Mouse (Mus musculus) C2C12 (cell line): ENCODE results near the gene Smo. TPM values are rescaled to one million over a fixed set of nuclear protein-coding genes. Genes with fewer than 3 reads are reported as not detected.

ENCODE experiments used
- H3K27me3 ChIP-seq: one replicate; pipeline ENCODE4 v1.6.1; 2011; ENCODE audit not compliant: control insufficient read depth, insufficient read depth, insufficient read length
- H3K36me3 ChIP-seq: one replicate; pipeline ENCODE4 v1.6.1; 2011; ENCODE audit not compliant: control insufficient read depth, insufficient read depth
- H3K4me3 ChIP-seq: one replicate; pipeline ENCODE4 v1.5.1; 2011; ENCODE audit warnings: mild to moderate bottlenecking, control low read depth; ENCODE audit not compliant: poor library complexity, insufficient read depth, severe bottlenecking
- H3K79me2 ChIP-seq: one replicate; pipeline ENCODE4 v1.6.1; 2011; ENCODE audit not compliant: control insufficient read depth, insufficient read depth
- H3K79me3 ChIP-seq: one replicate; pipeline ENCODE4 v1.6.1; 2011; ENCODE audit warnings: low read depth, control low read depth
- H3ac ChIP-seq: one replicate; pipeline ENCODE3; 2011; ENCODE audit warnings: low read depth; ENCODE audit not compliant: control insufficient read depth, insufficient read length
- CEBPB ChIP-seq: IDR thresholded peaks from one replicate; pipeline ENCODE4 v1.6.1; 2011; ENCODE audit warnings: low read depth, mild to moderate bottlenecking, control low read depth, moderate library complexity
- CTCF ChIP-seq: IDR thresholded peaks from one replicate; pipeline ENCODE4 v1.5.1; 2011; ENCODE audit not compliant: control insufficient read depth, insufficient read depth, insufficient read length
- FOSL1 ChIP-seq: IDR thresholded peaks from one replicate; pipeline ENCODE4 v1.8.0; 2011; ENCODE audit warnings: mild to moderate bottlenecking, low read length; ENCODE audit not compliant: poor library complexity, insufficient read depth, severe bottlenecking
- MAX ChIP-seq: IDR thresholded peaks from one replicate; pipeline ENCODE4 v1.6.1; 2011; ENCODE audit warnings: mild to moderate bottlenecking, control low read depth
- MYOD1 ChIP-seq: IDR thresholded peaks from one replicate; pipeline ENCODE4 v1.6.1; 2011; ENCODE audit warnings: low read depth; ENCODE audit not compliant: control insufficient read depth, insufficient read length
- MYOG ChIP-seq: IDR thresholded peaks from one replicate; pipeline ENCODE4 v1.6.1; 2011; ENCODE audit not compliant: control insufficient read depth, insufficient read length; ENCODE audit errors: extremely low read depth
- USF1 ChIP-seq: IDR thresholded peaks from one replicate; pipeline ENCODE4 v1.6.1; 2011; ENCODE audit warnings: low read depth, mild to moderate bottlenecking, control low read depth, moderate library complexity
- polyA plus RNA-seq: library from polyadenylated mRNA; unstranded; fragments of >200 nt; fragmentation: generic; extraction: Trizol; gene quantifications from one replicate; pipeline ENCODE4 v1.2.1, GENCODE M21; 2012; ENCODE audit warnings: missing spikeins

Gene Smo
- polyA plus RNA-seq, 1 experiment = 86.2 TPM

- H3K36me3 ChIP-seq = no peaks in the 10 kb centered on the region
These were observed 58.2 kb downstream of the Smo start for GRCm38 (mm10) chr6:29793520-29793919.

GRCm38 (mm10) chr6:29794582-29794981, 59.3 kb downstream of the Smo start:
- TF ChIP-seq CEBPB (no peak), FOSL1 (no peak), CTCF (no peak), MYOG (no peak), USF1 (no peak), MAX (no peak), MYOD1 (no peak)
- Histone ChIP-seq H3K36me3 (no peaks in the 10 kb centered on the region), H3K27me3 (no peaks in the 10 kb centered on the region), H3ac (no peak overlapping the region), H3K4me3 (no peak overlapping the region), H3K79me2 (no peaks in the 10 kb centered on the region), H3K79me3 (no peaks in the 10 kb centered on the region)

More at GRCm38 (mm10) chr6:29793520-29793919, 58.2 kb downstream of the Smo start:
- TF ChIP-seq USF1 (no peak), MYOG (no peak), MAX (no peak), FOSL1 (no peak), CEBPB (no peak), MYOD1 (no peak), CTCF (no peak)
- Histone ChIP-seq H3K79me2 (no peaks in the 10 kb centered on the region), H3K79me3 (no peaks in the 10 kb centered on the region), H3ac (no peak overlapping the region), H3K4me3 (no peak overlapping the region), H3K27me3 (no peaks in the 10 kb centered on the region)

GRCm38 (mm10) chr6:29802979-29803378, 67.7 kb downstream of the Smo start:
- H3K79me2 ChIP-seq = no peaks in the 10 kb centered on the region
- no peak overlapping the region for H3ac ChIP-seq
- no peaks in the 10 kb centered on the region for H3K36me3 ChIP-seq

GRCm38 (mm10) chr6:29804006-29804405, 68.7 kb downstream of the Smo start:
- Histone ChIP-seq H3K79me2 (no peaks in the 10 kb centered on the region), H3K79me3 (no peaks in the 10 kb centered on the region), H3ac (no peak overlapping the region), H3K27me3 (no peaks in the 10 kb centered on the region), H3K4me3 (no peak overlapping the region), H3K36me3 (no peaks in the 10 kb centered on the region)
- TF ChIP-seq MYOD1 (no peak), CTCF (no peak), MYOG (no peak), USF1 (no peak), MAX (no peak), CEBPB (no peak), FOSL1 (no peak)

More at GRCm38 (mm10) chr6:29802979-29803378, 67.7 kb downstream of the Smo start:
- Histone ChIP-seq H3K4me3 (no peak overlapping the region), H3K79me3 (no peaks in the 10 kb centered on the region), H3K27me3 (no peaks in the 10 kb centered on the region)
- TF ChIP-seq USF1 (no peak), CEBPB (no peak), MYOD1 (no peak), FOSL1 (no peak), MYOG (no peak), MAX (no peak), CTCF (no peak)

- Histone ChIP-seq H3K79me3 (no peaks in the 10 kb centered on the region), H3K36me3 (no peaks in the 10 kb centered on the region), H3K79me2 (no peaks in the 10 kb centered on the region), H3K4me3 (no peak overlapping the region), H3ac (no peak overlapping the region), H3K27me3 (no peaks in the 10 kb centered on the region)
- no peak for TF ChIP-seq CTCF
- no peak for TF ChIP-seq MAX
- no peak for TF ChIP-seq USF1
- no peak for TF ChIP-seq CEBPB
- TF ChIP-seq MYOD1 = no peak
- TF ChIP-seq MYOG = no peak
- no peak for TF ChIP-seq FOSL1
These were observed 70.1 kb downstream of the Smo start for GRCm38 (mm10) chr6:29805381-29805780.

Other genes starting within 250 kb of the Smo start
- 0.18 TPM for gene Kcp, start 227.6 kb upstream of the Smo start, polyA plus RNA-seq
- 7.6 TPM for gene Irf5, start 208.9 kb upstream of the Smo start, polyA plus RNA-seq
- gene Tnpo3, start 125.6 kb upstream of the Smo start, polyA plus RNA-seq = 29.4 TPM
- gene Tspan33, start 41.3 kb upstream of the Smo start, polyA plus RNA-seq = 1.2 TPM
- gene Ahcyl2, start 32.5 kb downstream of the Smo start, polyA plus RNA-seq = 6.3 TPM
- gene Strip2, start 181.5 kb downstream of the Smo start, polyA plus RNA-seq = 1.2 TPM